ENCODE assay signal across 9 mouse cellular contexts in the genomic region with DNA sequence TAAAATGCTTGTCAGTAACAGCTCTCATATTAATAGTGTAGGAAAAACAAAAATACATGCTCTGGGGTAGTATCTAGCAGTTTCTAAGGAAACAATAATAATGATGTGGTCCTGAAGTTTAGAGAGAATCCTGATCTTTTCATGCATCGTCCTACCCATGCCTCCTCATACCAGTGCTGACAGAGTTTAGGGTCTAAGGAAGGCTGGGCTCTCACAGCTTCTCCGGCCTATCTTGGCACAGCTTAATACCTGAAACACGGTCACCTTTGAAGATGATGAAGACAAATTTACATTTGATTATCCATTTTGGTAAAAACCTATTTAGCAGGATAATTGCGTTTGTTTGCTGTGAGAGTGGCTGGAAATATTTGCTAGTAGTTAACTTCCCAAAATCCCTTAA. TPM values are rescaled to one million over a fixed set of nuclear protein-coding genes. Genes with fewer than 3 reads are reported as not detected.
A peak's percentile ranks its signal among the peaks of the same experiment; 100 is the strongest.
DNase-seq lines count a peak whose midpoint lies in the region; ATAC-seq and TF ChIP-seq lines count a peak whose summit lies in the region.
"Had no signal": no experiment of that assay in that cellular context is flagged by ENCODE, and none has a peak within 500 bp of the region (broad histone marks: within the 10 kb centered on the region; RNA-seq: fewer than 3 reads in every experiment).

No protein-coding gene starts in this region.

- H3K4me1 ChIP-seq in forebrain, embryonic 11.5 days (replicated peaks; ENCODE audit: control insufficient read depth, insufficient read depth, low read length), result no peaks in the 10 kb centered on the region; the same call in 1 of the 2 replicates
- H3K4me1 ChIP-seq in forebrain, postnatal 0 days (ENCODE audit: insufficient read depth), result peaks cover 6% of the 10 kb centered on the region
- peaks cover 14% of the 10 kb centered on the region for H3K4me1 ChIP-seq in neural tube, embryonic 12.5 days
- H3K4me1 ChIP-seq in neural tube, embryonic 15.5 days, result peaks cover 31% of the 10 kb centered on the region
- peaks cover 4% of the 10 kb centered on the region; the same call in 1 of the 2 replicates for H3K4me1 ChIP-seq in intestine, postnatal 0 days (replicated peaks; ENCODE audit: control insufficient read depth, insufficient read depth, low read length)

- 0 out of 2 replicates have a peak overlapping the region, but pooled peaks have one; percentile 38 for H3K4me3 ChIP-seq in forebrain, embryonic 11.5 days (ENCODE audit: low read depth, low read length)
- H3K4me3 ChIP-seq in forebrain, postnatal 0 days (ENCODE audit: low read depth, low read length), result no peak overlapping the region
- H3K4me3 ChIP-seq in neural tube, embryonic 12.5 days, result 0 out of 2 replicates have a peak overlapping the region, but pooled peaks have one; percentile 18
- H3K4me3 ChIP-seq in neural tube, embryonic 15.5 days (replicated peaks), result no peak overlapping the region
- peak overlapping the region; percentile 36; the same call in 1 of the 2 replicates for H3K4me3 ChIP-seq in intestine, postnatal 0 days (ENCODE audit: low read depth, low read length)

- H3K27ac ChIP-seq in forebrain, embryonic 11.5 days (ENCODE audit: low read depth, low read length), result peak overlapping the region; percentile 99
- no peak overlapping the region for H3K27ac ChIP-seq in forebrain, postnatal 0 days (ENCODE audit: low read depth, low read length)
- no peak overlapping the region for H3K27ac ChIP-seq in neural tube, embryonic 12.5 days
- H3K27ac ChIP-seq in neural tube, embryonic 15.5 days (replicated peaks), result no peak overlapping the region
- no peak overlapping the region for H3K27ac ChIP-seq in intestine, postnatal 0 days (ENCODE audit: low read depth, low read length)

- no peaks in the 10 kb centered on the region for H3K27me3 ChIP-seq in forebrain, embryonic 11.5 days (ENCODE audit: control insufficient read depth, insufficient read depth, low read length)
- H3K27me3 ChIP-seq in forebrain, postnatal 0 days (ENCODE audit: insufficient read depth, low read length), result no peaks in the 10 kb centered on the region
- no peaks in the 10 kb centered on the region for H3K27me3 ChIP-seq in neural tube, embryonic 12.5 days (replicated peaks)
- no peaks in the 10 kb centered on the region for H3K27me3 ChIP-seq in neural tube, embryonic 15.5 days (replicated peaks)
- no peaks in the 10 kb centered on the region for H3K27me3 ChIP-seq in intestine, postnatal 0 days (replicated peaks; ENCODE audit: control insufficient read depth, insufficient read depth, low read length)

- 53% methylated on average over 4 of the region's 4 CpGs for WGBS in forebrain, embryonic 11.5 days
- 31% methylated on average over 4 of the region's 4 CpGs for WGBS in forebrain, postnatal 0 days
- WGBS in neural tube, embryonic 12.5 days, result 56% methylated on average over 4 of the region's 4 CpGs
- 52% methylated on average over 4 of the region's 4 CpGs for WGBS in neural tube, embryonic 15.5 days
- WGBS in intestine, postnatal 0 days, result 29% methylated on average over 4 of the region's 4 CpGs

- H3K4me2 ChIP-seq in forebrain, embryonic 11.5 days (ENCODE audit: low read depth, low read length, severe bottlenecking), result peak overlapping the region; percentile 58
- H3K4me2 ChIP-seq in forebrain, postnatal 0 days (ENCODE audit: low read depth), result no peak overlapping the region
- peak overlapping the region; percentile 60 for H3K4me2 ChIP-seq in neural tube, embryonic 12.5 days (replicated peaks)
- H3K4me2 ChIP-seq in neural tube, embryonic 15.5 days, result no peak overlapping the region
- H3K4me2 ChIP-seq in intestine, postnatal 0 days (replicated peaks; ENCODE audit: low read depth), result peak overlapping the region; percentile 68; the same call in 1 of the 2 replicates

- no peak for ATAC-seq in forebrain, embryonic 11.5 days (replicated peaks; ENCODE audit: low FRiP score)
- ATAC-seq in forebrain, postnatal 0 days, result no peak
- ATAC-seq in neural tube, embryonic 12.5 days (ENCODE audit: low FRiP score, low read depth), result no peak
- no peak for ATAC-seq in neural tube, embryonic 15.5 days (ENCODE audit: low FRiP score)
- ATAC-seq in intestine, postnatal 0 days, result no peak

- no peaks in the 10 kb centered on the region for H3K36me3 ChIP-seq in forebrain, embryonic 11.5 days (ENCODE audit: control insufficient read depth, insufficient read depth, low read length)
- H3K36me3 ChIP-seq in forebrain, postnatal 0 days (ENCODE audit: insufficient read depth), result no peaks in the 10 kb centered on the region
- no peaks in the 10 kb centered on the region for H3K36me3 ChIP-seq in neural tube, embryonic 12.5 days
- H3K36me3 ChIP-seq in neural tube, embryonic 15.5 days, result no peaks in the 10 kb centered on the region
- no peaks in the 10 kb centered on the region for H3K36me3 ChIP-seq in intestine, postnatal 0 days (ENCODE audit: control insufficient read depth, insufficient read depth)

- TF ChIP-seq CTCF in forebrain, postnatal 0 days (IDR thresholded peaks at IDR 0.05; ENCODE audit: low read depth), result no peak
- TF ChIP-seq CTCF in intestine, postnatal 0 days (IDR thresholded peaks at IDR 0.05; ENCODE audit: low read depth), result no peak

- no peak for DNase-seq in forebrain, embryonic 11.5 days (ENCODE audit: low spot score)
- DNase-seq in forebrain, postnatal 0 days, result no peak
- DNase-seq in retina, postnatal 1 day, result no peak
- DNase-seq in cerebellum, adult 9-10 months, result no peak
- DNase-seq in cerebellum, adult 11-12 months, result no peak
- DNase-seq: lung, postnatal 10 days had no signal

- peak overlapping the region; percentile 75 for H3K9ac ChIP-seq in forebrain, embryonic 11.5 days (ENCODE audit: low read length)
- no peak overlapping the region for H3K9ac ChIP-seq in forebrain, postnatal 0 days
- no peak overlapping the region for H3K9ac ChIP-seq in neural tube, embryonic 12.5 days
- no peak overlapping the region for H3K9ac ChIP-seq in neural tube, embryonic 15.5 days (replicated peaks)
- H3K9ac ChIP-seq in intestine, postnatal 0 days (ENCODE audit: low read depth, low read length), result no peak overlapping the region

- no peaks in the 10 kb centered on the region for H3K9me3 ChIP-seq in forebrain, embryonic 11.5 days (ENCODE audit: control insufficient read depth, low read length)
- H3K9me3 ChIP-seq in forebrain, postnatal 0 days (ENCODE audit: low read length), result no peaks in the 10 kb centered on the region
- no peaks in the 10 kb centered on the region for H3K9me3 ChIP-seq in neural tube, embryonic 12.5 days
- no peaks in the 10 kb centered on the region for H3K9me3 ChIP-seq in neural tube, embryonic 15.5 days (replicated peaks)
- no peaks in the 10 kb centered on the region for H3K9me3 ChIP-seq in intestine, postnatal 0 days (ENCODE audit: control insufficient read depth)

RNA-seq across cellular contexts. Expression of gene Hist1h3c, which starts 1.4 kb away (rescaled TPM):
- polyA plus RNA-seq in forebrain, embryonic 11.5 days (2014; fragmentation: Nextera tagmentation; extraction: Ambion mirVana), result 8.7 and 10.6 TPM in 2 replicates
- 294 and 301 TPM in 2 replicates for total RNA-seq in forebrain, postnatal 0 days (2014; rRNA removed)
- polyA plus RNA-seq in forebrain, postnatal 0 days (2015; fragmentation: Nextera tagmentation; extraction: Ambion mirVana), result 0.84 TPM in 1 of 2 replicates, not detected in the other
- polyA plus RNA-seq in neural tube, embryonic 12.5 days (2016; fragmentation: Nextera tagmentation; extraction: Ambion mirVana), result 6.8 and 7.4 TPM in 2 replicates
- polyA plus RNA-seq in neural tube, embryonic 15.5 days (2015; fragmentation: Nextera tagmentation; extraction: Ambion mirVana), result 0.78 and 2.4 TPM in 2 replicates
- 1.2 and 1.4 TPM in 2 replicates for polyA plus RNA-seq in intestine, postnatal 0 days (2015; fragmentation: Nextera tagmentation; extraction: Ambion mirVana)

RNA-seq across cellular contexts. Expression of gene Hist1h2bb, which starts 2.6 kb away (rescaled TPM):
- polyA plus RNA-seq in forebrain, embryonic 11.5 days (2014; fragmentation: Nextera tagmentation; extraction: Ambion mirVana), result 2.6 and 3.4 TPM in 2 replicates
- total RNA-seq in forebrain, postnatal 0 days (2014; rRNA removed), result 647 and 680 TPM in 2 replicates
- polyA plus RNA-seq in forebrain, postnatal 0 days (2015; fragmentation: Nextera tagmentation; extraction: Ambion mirVana), result not detected in 2 replicates
- polyA plus RNA-seq in neural tube, embryonic 12.5 days (2016; fragmentation: Nextera tagmentation; extraction: Ambion mirVana), result 1.3 and 1.7 TPM in 2 replicates
- polyA plus RNA-seq in neural tube, embryonic 15.5 days (2015; fragmentation: Nextera tagmentation; extraction: Ambion mirVana), result 0.83 TPM in 1 of 2 replicates, not detected in the other
- 0.37 and 0.48 TPM in 2 replicates for polyA plus RNA-seq in intestine, postnatal 0 days (2015; fragmentation: Nextera tagmentation; extraction: Ambion mirVana)

RNA-seq across cellular contexts. Expression of gene Hist1h1c, which starts 5.4 kb away (rescaled TPM):
- 14.5 and 15.2 TPM in 2 replicates for polyA plus RNA-seq in forebrain, embryonic 11.5 days (2014; fragmentation: Nextera tagmentation; extraction: Ambion mirVana)
- total RNA-seq in forebrain, postnatal 0 days (2014; rRNA removed), result 475 and 498 TPM in 2 replicates
- polyA plus RNA-seq in forebrain, postnatal 0 days (2015; fragmentation: Nextera tagmentation; extraction: Ambion mirVana), result 24.0 and 26.3 TPM in 2 replicates
- 13.3 and 13.6 TPM in 2 replicates for polyA plus RNA-seq in neural tube, embryonic 12.5 days (2016; fragmentation: Nextera tagmentation; extraction: Ambion mirVana)
- polyA plus RNA-seq in neural tube, embryonic 15.5 days (2015; fragmentation: Nextera tagmentation; extraction: Ambion mirVana), result 7.4 and 13.8 TPM in 2 replicates
- 105 and 107 TPM in 2 replicates for polyA plus RNA-seq in intestine, postnatal 0 days (2015; fragmentation: Nextera tagmentation; extraction: Ambion mirVana)

RNA-seq across cellular contexts. Expression of gene Hist1h2ab, which starts 7.0 kb away (rescaled TPM):
- polyA plus RNA-seq in forebrain, embryonic 11.5 days (2014; fragmentation: Nextera tagmentation; extraction: Ambion mirVana), result 59.7 and 63.1 TPM in 2 replicates
- 305 and 340 TPM in 2 replicates for total RNA-seq in forebrain, postnatal 0 days (2014; rRNA removed)
- polyA plus RNA-seq in forebrain, postnatal 0 days (2015; fragmentation: Nextera tagmentation; extraction: Ambion mirVana), result 4.4 and 6.7 TPM in 2 replicates
- polyA plus RNA-seq in neural tube, embryonic 12.5 days (2016; fragmentation: Nextera tagmentation; extraction: Ambion mirVana), result 28.5 and 44.2 TPM in 2 replicates
- polyA plus RNA-seq in neural tube, embryonic 15.5 days (2015; fragmentation: Nextera tagmentation; extraction: Ambion mirVana), result 3.0 and 12.1 TPM in 2 replicates
- 11.7 and 12.1 TPM in 2 replicates for polyA plus RNA-seq in intestine, postnatal 0 days (2015; fragmentation: Nextera tagmentation; extraction: Ambion mirVana)

RNA-seq across cellular contexts. Expression of gene Hist1h3b, which starts 8.1 kb away (rescaled TPM):
- polyA plus RNA-seq in forebrain, embryonic 11.5 days (2014; fragmentation: Nextera tagmentation; extraction: Ambion mirVana), result 11.7 and 15.4 TPM in 2 replicates
- 229 and 254 TPM in 2 replicates for total RNA-seq in forebrain, postnatal 0 days (2014; rRNA removed)
- polyA plus RNA-seq in forebrain, postnatal 0 days (2015; fragmentation: Nextera tagmentation; extraction: Ambion mirVana), result 0.25 and 0.67 TPM in 2 replicates
- polyA plus RNA-seq in neural tube, embryonic 12.5 days (2016; fragmentation: Nextera tagmentation; extraction: Ambion mirVana), result 5.8 and 10.0 TPM in 2 replicates
- 1.2 and 2.0 TPM in 2 replicates for polyA plus RNA-seq in neural tube, embryonic 15.5 days (2015; fragmentation: Nextera tagmentation; extraction: Ambion mirVana)
- 1.3 and 1.5 TPM in 2 replicates for polyA plus RNA-seq in intestine, postnatal 0 days (2015; fragmentation: Nextera tagmentation; extraction: Ambion mirVana)

Comparison
In these comparisons a context has a peak if more than half of its experiments do, and no peak if none do; other contexts are left out.
1. H3K4me2 ChIP-seq: peak in forebrain, embryonic 11.5 days (single experiment), neural tube, embryonic 12.5 days (single experiment) and intestine, postnatal 0 days (single experiment); none in forebrain, postnatal 0 days (single experiment) and neural tube, embryonic 15.5 days (single experiment).
2. H3K4me3 ChIP-seq: peak in forebrain, embryonic 11.5 days (single experiment), neural tube, embryonic 12.5 days (single experiment) and intestine, postnatal 0 days (single experiment); none in forebrain, postnatal 0 days (single experiment) and neural tube, embryonic 15.5 days (single experiment).